Mouse (Mus musculus): ENCODE measurements around the gene Pon1.

Pon1 gene

GRCm38 (mm10) chr6:5179189-5179588 lies 14.6 kb downstream of the Pon1 start:
- no peak for ATAC-seq (ENCODE audit: insufficient number of reproducible peaks, low FRiP score, low TSS enrichment)

DNA sequence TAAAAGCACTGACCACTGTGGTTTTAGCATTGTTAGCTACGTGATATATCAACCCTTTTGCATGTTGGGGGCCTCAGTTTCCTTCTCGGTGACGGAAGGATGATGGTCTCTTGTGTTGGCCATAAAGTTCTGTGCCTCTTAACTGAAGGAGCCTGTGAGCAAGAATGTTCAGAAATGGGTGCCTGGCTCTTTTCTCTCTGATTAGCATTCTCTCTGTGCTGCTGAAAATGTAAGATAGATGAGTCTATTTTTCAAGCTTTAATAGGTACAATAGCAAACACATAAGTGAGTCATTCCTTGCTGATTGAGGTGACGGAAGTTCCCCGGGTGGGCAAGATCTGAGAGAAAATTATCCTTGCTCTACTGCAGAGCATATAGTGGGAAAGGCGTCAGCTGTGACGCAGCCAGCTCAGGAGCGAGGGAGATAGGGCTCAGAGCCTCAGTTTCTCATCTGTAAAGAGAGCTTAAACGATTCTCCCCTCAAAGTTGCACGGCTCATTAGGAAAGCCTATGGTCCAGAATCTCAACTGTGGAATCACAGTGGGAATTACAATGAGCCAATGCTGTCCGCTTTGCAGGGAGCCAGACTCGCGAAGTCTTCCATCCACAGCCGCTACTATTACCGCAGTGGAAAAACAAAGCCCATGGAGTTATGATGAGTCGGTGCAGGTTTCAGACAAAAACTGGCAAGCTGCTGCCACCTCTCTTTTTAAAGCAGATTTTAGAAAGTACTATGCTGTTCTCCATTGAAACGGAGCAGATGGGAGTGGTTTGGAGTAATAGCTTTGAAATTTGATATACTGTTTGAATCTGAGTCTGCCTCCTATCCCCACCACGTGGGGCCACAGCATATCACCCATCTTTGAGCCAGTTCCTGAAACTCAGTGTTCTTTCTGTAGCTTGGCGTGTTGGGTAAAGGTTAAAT lies 15.5 kb downstream of the Pon1 start:
- no peak for ATAC-seq (ENCODE audit: insufficient number of reproducible peaks, low FRiP score, low TSS enrichment)

DNA sequence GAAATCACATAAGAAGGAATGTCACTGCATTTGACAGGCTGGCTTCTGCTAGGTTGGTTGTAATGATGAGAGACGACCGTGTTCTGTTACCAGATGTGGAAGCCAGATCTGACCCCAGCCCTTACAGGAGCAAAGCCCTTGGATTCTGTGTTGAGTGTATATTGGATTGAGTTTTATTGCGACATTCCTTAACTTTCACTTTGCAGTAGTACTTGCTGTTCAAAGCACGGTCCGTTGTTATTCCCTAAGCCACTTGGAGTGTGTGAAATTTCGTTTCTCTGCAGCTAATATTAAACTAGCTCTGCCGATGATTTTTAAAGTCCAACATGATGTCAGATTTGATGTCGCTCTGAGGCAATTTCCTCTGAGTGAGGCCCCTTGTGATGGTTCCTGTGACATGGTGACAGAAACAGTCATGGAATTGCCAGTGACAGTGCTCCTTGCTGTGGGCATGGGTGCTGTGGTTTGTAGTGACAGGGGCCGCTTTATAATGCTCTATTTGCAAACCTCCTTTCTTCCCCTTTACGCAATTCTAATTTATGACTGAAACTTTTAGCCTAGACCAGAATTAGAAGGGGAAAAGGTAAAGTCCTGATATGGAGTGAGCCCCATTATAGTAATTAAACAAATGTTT lies 19.4 kb downstream of the Pon1 start:
- ATAC-seq (ENCODE audit: insufficient number of reproducible peaks, low FRiP score, low TSS enrichment), result no peak

- no peak for ATAC-seq (ENCODE audit: insufficient number of reproducible peaks, low FRiP score, low TSS enrichment)
These were observed 21.2 kb downstream of the Pon1 start for GRCm38 (mm10) chr6:5172571-5172970.

- ATAC-seq (ENCODE audit: insufficient number of reproducible peaks, low FRiP score, low TSS enrichment), result no peak
These were observed 22.3 kb downstream of the Pon1 start for GRCm38 (mm10) chr6:5171418-5171817.

DNA sequence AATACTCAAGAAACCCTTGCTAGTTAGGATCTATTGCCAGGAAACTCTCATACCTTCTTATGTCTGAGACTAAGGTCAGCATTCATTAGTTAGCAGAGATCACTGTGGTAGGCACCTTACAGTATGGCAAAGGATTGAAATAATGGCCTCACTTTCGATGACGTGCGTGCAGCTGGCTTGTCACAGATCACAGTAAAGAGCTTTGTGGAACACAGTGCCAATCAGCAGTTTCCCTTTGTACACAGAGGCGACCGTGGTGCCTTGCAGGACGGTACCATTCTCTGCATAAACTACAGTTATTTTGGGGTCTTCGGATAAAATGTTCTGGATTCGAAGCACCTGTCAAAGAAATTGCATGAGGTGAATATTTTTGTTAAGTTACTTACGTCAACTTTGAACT lies 25.6 kb downstream of the Pon1 start:
- no peak for ATAC-seq (ENCODE audit: insufficient number of reproducible peaks, low FRiP score, low TSS enrichment)

GRCm38 (mm10) chr6:5167051-5167677 lies 26.6 kb downstream of the Pon1 start:
- no peak for ATAC-seq (ENCODE audit: insufficient number of reproducible peaks, low FRiP score, low TSS enrichment)

- no peak for ATAC-seq (ENCODE audit: insufficient number of reproducible peaks, low FRiP score, low TSS enrichment)
These were observed 28.9 kb downstream of the Pon1 start for GRCm38 (mm10) chr6:5164855-5165254.

DNA sequence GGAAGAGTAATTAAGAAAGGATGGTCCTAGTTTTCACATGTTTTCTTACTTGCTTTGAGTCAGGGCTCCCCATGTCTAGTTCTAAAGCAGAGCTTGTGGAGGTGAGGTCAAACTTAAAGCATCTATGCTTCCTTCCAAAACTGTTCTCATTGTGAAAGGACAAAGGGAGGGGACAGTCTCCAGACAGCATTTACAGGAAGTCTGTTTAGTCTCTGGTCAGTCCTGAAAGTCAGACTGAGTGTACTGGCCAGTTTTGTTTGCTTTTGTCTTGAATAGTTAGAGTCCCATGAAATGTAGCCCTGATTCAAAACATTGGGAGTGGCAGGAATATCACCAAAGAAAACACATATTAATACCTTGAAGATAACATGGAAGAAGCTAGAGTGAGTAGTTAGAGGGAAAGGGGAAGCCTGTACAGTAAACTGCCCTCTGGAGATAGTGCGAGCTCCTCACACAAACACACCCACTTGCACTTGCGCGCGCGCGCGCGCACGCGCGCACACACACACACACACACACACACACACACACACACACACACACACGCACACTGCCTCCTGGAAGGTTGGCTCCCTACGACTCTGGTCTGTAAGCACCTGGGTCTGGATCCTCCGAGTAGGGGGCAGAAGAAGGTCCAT lies 30.1 kb downstream of the Pon1 start:
- ATAC-seq (ENCODE audit: insufficient number of reproducible peaks, low FRiP score, low TSS enrichment), result no peak

- no peak for ATAC-seq (ENCODE audit: insufficient number of reproducible peaks, low FRiP score, low TSS enrichment)
These were observed 31.7 kb downstream of the Pon1 start for GRCm38 (mm10) chr6:5162052-5162451.

GRCm38 (mm10) chr6:5159385-5159791 lies 34.4 kb downstream of the Pon1 start:
- ATAC-seq (ENCODE audit: insufficient number of reproducible peaks, low FRiP score, low TSS enrichment), result no peak

DNA sequence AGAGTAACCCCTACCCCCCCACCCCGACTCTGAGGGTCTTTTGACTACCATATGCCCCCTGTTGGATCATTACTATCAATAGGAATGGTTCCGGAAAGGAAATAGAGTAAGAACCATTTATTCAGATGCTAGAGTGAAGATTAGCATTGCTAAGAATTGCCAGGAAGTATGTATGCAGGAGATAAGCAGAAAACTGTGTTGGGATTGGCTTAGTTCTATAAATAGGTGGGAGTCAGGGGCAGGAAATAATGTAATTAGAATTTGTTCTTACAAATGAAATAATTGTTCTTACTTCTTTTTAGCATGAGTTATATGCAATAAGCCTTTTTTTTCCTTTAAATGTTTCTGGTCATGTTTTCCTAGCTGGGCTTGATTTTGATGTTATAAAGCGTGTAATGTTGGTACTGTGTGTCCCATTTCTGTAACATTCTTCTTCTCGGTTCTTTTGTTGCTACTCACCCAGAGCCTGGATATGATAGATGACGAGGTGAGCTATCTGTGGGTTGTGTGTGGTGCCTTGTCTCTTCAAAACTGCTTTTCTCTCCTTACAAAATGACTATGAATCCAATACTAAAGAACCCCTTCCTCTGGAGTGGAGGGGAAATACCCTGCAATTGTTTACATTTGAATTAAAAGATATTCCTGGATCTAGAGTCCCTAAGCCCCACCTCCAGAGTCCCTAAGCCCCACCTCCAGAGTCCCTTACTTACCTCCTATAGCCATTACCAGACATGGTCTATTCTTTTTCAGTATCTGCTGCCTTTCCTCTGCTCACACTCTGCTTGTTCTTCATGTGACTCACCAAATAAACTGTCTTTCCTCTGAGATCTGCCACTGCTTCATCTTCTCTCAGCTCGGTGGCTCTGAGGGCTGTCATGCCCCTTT lies 37.0 kb downstream of the Pon1 start:
- ATAC-seq (ENCODE audit: insufficient number of reproducible peaks, low FRiP score, low TSS enrichment), result no peak

DNA sequence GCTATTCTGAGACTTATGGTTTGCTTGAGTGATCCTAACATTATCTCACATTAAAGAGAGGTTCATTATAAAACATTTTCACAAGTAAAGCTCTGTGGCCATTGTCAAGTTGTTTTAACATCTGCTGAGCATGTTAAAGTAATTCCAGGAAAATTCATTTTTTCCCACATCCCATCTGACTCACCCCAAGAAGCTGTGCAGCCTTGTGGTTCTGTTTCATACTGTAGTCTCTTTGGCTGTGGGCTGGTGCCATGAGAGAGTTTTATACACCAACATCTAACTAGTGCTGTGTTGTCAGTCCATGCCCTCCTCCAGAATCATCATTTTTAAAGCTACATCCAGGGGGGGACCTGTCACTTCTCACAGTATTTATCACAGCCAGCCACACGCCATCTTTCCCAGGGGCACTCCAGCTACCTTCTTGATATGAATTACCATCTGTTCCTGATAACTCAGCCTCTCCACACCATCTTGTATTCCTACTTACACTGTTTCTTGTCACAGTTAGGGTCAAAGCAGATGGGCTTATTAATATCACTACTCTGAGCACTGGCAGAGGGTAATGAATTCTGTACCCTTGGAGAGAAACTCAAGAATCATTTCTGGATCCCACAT lies 38.3 kb downstream of the Pon1 start:
- no peak for ATAC-seq (ENCODE audit: insufficient number of reproducible peaks, low FRiP score, low TSS enrichment)

- ATAC-seq (ENCODE audit: insufficient number of reproducible peaks, low FRiP score, low TSS enrichment), result no peak
These were observed 39.0 kb downstream of the Pon1 start for GRCm38 (mm10) chr6:5154786-5155185.

DNA sequence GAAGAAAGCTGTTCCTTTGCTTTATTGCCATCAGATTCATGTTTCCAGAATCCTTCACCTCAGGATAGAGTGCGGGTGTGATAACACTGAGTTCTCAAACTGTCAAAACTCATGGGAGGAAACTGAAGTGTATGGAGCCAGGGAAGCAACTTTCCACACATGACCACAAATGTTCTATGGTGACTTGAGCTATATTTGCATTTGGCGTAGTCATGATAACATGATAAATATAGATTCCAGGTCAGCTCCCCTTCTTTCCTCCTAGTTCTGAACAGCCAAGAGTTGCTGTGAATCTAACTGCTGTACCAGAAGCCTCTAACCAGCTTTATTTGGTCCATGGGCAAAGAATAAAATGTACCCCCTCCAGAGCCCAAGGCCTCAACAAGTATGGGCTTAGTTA lies 41.6 kb downstream of the Pon1 start:
- ATAC-seq (ENCODE audit: insufficient number of reproducible peaks, low FRiP score, low TSS enrichment), result no peak

DNA sequence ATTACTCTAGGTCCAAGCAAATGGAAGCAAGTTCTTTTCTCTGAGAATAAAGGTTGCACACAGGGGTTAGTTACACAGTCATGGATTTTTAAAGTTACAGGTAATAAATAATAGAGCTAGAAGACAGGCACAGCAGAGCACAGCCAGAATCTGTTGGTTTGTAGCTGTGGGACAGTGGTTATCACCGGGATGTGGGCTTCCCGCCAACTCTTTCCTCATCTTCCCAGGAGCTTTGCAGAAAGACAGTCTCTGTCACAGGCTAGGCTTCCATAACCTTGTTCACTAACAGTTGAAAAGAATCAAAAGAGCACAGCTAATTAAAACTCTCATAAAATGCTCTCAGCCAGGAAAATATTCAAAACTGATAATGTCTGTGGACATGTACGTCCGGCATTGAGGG lies 42.6 kb downstream of the Pon1 start:
- ATAC-seq (ENCODE audit: insufficient number of reproducible peaks, low FRiP score, low TSS enrichment), result no peak

- ATAC-seq (ENCODE audit: insufficient number of reproducible peaks, low FRiP score, low TSS enrichment), result no peak
These were observed 43.8 kb downstream of the Pon1 start for GRCm38 (mm10) chr6:5149941-5150340.

- ATAC-seq (ENCODE audit: insufficient number of reproducible peaks, low FRiP score, low TSS enrichment), result no peak
These were observed 46.1 kb downstream of the Pon1 start for GRCm38 (mm10) chr6:5147488-5148142.

GRCm38 (mm10) chr6:5139666-5140065 lies 54.1 kb downstream of the Pon1 start:
- ATAC-seq (ENCODE audit: insufficient number of reproducible peaks, low FRiP score, low TSS enrichment), result no peak
